Mouse (Mus musculus) retina, embryonic 14.5 days (tissue): ENCODE measurements around the gene Scd4.

ENCODE experiments used
- DNase-seq: peaks from one replicate; pipeline ENCODE4 v3.0.0-alpha.2; 2015; ENCODE audit warnings: low spot score

Gene Scd4

DNA sequence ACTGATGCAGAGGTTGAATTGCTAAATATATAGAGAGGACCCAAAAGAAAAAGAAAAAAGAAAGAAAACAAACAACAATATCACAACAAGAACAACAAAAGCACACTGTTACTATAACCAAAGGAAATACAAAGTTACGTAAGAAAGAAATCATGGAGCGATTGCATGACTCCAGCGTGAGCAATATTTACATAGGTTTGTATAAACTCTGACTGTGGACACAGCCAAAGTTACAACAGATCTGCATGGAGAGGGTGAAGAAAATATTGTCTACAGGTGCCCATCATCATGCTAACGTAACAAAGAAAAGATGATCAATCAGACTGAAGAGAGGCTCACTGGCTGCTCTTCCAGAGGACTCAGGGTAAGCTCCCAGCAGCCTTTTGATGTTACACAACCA, 47.2 kb downstream of the Scd4 start:
- DNase-seq: no peak

DNA sequence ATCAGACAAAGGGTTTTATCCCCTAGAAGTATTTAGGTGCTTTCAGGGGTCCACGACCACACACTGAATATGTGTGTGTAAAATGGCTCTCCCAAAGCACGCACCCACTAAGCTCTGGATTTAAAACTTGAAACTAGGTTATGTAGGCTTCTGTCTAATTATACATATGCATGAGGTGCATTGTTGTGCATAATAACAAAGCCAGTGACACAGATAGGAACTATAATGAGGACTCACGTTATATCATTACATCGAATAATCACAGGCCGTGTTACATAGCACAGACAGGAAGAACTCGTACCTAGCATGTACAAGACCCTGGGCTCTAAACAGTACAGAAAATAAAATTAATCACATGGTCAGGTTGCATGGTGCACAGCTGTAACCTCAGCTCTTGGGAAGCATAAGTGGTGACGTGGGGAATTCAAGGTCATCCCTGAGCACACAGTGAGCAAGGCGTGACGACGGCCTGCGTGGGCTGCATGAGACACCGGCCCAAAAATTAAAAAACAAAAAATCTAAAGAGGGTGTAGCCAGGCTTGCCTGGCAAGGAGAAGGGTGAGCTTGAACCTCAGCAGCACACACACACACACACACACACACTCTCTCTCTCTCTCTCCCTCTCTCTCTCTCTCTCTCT, 49.9 kb downstream of the Scd4 start:
- no peak for DNase-seq

DNA sequence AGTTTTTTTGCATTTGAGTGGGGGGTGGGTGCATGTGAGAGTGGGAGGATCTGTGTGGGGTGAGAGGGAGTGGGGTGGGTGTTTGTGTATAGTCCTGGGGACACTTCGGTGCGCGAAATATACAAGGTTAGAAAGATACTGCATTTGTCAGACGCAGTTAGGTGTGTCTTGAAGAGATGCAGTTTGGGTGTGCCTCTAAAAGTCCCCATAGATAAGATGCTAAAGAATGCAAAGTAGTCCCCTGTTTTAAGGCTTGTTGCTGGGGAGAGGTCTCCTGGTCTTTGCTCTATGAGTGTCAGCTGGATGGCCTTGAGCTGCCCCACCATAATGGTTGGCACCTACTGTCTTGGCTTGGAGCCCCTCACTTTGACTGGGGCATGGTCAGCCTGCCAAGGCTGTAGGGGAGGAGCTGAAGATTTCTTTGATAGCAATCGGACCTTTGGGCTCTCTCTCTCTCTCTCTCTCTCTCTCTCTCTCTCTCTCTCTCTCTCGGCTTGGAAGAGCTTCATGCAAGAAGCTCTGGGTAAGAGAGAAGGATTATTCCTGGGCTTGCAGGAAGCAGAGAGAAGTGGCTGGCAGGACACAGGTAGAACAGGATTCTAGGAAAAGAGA, 53.1 kb downstream of the Scd4 start:
- no peak for DNase-seq

DNA sequence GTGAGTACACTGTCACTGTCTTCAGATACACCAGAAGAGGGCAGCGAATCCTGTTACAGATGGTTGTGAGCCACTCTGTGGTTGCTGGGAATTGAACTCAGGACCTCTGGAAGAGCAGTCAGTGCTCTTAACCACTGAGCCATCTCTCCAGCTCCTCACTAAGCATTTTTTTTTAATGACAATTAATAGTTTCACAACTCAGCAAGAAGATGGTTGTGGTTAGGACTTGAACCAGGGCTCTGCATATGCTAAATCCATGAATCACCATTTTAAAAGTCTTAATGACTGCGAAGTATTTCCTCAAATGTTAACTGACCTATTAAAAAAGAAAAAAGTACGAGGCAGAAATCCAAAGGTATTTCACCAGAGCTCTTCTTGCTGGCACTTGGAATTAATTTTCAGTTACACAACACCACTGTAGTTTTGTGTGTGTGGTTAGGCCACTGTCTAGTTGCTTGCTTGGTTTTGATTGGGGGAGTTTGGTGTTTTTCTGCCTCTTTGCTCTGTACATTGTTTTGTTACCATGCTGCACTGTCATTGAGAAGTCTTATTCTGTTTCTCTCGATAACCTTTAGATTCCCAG, 54.3 kb downstream of the Scd4 start:
- DNase-seq: no peak

DNA sequence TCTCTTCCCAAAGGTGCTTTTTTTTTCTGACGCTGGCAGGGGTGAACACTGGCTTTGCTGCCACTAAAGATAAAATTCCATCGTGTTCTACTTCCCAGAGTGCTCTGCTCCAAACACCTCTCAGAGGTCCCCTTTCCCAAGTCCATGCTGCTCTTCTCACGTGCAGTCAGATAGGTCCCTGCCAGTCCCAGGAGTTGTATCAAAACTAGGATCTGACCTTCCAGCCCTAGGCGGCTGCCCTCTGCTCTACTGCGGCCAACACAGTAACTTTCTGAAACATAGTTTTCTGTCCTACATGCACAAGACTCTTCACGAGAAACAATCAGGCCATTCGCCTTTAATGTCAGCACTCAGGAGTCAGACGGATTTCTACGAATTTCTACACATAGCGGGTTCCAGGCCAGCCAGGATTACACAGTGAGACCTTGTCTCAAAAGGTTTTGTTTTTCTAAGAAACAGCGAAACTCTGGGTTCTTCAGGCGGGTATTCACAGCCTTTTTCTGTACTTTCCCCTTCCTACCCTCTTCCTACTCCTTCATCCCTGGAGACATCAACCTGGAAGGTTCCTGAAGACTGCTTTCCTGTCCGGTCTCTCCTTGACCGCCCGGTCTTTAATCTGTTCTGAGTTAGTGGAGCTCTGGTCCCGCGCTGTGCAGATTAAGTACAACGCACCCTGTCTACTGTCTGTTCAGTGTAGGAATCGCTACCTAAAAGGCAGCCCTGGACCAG, 55.0 kb downstream of the Scd4 start:
- DNase-seq: no peak

DNA sequence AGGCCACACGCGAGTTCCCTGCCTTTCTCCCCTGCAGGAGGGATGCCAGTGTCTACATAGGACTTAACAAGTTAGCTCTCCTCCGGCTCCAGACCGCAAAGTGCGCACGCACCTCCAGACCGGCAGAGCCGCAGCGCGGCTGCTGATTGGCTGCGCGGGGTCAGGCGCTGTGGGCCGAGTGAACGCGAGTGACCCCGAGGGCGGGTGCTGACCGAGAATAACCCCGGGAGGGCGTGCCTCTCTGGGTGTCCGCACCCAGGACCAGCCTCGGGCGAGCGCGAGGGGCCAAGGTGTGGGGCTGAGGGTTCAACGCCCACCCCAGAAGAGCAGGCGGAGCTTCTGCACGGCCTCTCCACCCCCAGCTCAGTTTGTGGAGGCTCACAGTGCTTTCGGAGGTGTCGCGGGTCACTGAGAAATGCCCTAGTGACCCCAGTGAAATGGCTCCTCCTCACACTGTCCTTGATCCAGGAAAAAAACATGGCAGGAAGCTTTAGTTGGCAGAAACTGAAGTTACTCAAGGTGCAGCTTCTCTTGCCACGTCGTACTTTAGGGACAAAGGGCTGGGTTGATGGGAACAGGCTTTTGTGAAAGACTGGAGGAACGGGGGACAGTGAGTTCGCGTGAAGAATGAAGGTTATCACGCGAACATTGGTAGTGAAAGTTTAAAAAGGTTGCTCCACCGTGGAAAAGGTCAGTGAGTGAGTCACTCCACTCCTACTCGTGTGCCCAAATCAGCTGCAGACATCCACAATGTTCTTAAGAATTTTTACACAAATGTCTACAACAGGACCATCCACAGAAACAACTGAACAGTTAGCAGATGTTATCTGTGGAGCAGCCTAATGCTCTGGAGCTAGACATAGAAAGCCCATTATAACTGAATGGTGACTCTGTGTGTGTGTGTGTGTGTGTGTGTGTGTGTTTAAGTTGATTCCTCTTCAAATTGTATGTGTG, 55.9 kb downstream of the Scd4 start:
- peak; percentile 94 for DNase-seq

DNA sequence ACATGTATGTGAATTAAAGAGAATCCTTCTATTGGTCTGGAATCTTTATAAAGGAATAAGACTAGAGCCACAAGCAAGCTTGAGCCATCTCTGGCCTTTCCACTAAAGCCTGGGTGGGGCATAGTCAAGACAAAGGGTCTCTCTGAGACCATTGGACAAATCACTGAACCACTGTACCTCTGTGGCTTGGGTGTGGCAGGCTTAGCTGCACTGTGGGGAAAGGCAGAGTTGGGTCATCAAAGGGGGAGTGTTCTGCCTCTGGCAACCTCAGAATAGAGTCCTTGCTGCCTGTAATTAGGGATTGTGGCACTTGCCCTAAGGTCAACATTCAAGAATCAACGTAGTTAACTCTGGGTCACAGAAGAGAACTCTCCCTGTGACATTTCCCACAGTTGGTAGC, 56.6 kb downstream of the Scd4 start:
- DNase-seq: no peak

DNA sequence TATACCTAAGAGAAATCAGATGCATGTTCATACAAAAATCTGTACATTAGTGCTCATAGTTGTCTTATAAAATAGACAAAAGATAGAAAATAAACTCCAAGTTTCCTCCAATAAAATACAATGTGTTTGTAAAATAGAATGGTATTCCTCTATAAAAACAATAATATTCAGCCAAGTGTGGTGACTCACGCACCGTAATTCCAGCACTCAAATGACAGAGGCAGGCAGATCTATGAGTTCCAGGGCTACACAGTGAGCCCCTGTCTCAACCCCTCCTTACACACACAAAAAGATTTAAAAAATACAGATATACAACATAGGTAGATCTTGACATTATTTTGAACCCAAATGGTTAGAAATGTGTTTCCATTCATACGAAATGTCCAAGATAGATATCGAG, 59.0 kb downstream of the Scd4 start:
- no peak for DNase-seq

DNA sequence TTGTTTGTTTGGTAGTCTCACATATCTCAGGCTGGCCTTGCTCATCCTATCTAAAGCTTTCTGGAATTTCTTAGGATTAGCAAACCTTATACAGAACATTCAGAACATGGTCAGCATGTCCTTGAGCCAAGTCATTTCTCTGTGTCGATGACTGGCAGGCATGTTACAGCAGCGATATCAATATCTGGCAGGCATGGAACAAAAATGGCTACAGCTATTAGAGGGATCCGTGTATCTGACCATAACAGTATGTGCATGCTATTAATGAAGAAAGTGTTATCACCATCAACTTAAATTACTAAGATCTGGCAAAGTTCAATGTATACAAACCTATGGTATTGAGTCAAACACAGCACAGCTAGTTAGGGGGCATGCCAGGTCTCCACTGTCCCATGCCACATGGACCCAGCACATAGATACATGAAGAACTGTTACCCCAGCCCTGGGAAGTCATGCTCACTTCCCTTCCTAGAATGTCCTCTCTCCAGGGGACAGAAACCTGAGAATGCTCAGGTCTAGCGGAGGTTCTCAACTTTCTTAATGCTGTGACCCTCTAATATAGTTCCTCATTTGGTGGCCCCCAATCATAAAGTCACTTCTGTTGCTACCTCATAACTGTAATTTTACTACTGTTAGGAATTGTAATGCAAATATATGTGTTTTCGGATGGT, 59.6 kb downstream of the Scd4 start:
- DNase-seq: no peak

DNA sequence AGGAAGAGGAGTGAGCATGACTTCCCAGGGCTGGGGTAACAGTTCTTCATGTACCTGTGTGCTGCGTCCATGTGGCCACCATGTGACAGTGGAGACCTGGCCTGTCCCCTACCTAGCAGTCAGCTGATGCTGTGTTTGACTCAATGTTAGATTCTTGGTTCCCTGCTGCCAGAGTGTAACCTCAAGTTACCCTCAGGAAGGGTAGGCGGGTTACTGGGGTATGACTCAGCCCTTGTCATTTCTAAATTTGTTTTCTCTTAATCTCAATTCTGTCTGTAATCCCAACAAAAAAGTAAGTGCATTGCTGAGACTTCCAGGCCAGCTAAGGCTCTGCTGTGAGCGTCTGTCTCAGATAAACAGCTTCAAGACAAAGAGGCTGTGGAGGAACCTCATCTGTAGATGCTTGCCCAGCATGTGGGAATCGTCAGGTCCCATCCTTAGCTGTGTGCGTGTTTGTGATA, 61.1 kb downstream of the Scd4 start:
- DNase-seq: no peak

DNA sequence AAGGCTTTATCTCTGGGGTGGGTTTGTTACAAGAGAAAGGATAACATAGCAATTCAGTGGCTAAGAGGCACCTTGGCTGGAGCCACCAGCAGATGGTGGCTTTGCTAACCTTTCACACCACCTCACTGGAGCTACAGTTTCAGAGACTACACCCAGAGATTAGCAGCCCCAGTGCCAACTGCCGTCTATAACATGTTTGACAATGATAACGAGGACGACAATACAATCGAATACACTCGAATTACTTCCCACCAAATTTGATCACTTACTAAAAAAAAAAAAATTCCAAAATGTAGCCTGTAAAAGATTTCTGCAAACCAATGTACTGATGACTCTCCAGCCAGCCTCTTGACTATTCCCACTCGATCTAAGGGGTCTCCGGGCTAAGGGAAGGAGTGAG, 62.1 kb downstream of the Scd4 start:
- no peak for DNase-seq
